Mouse (Mus musculus): ENCODE results near the gene Klhl26. TPM values are rescaled to one million over a fixed set of nuclear protein-coding genes. Genes with fewer than 3 reads are reported as not detected.

Klhl26 gene
- polyA plus RNA-seq, 1 experiment from 2014 or later: 18.5 TPM

GRCm38 (mm10) chr8:70509281-70509952, 32.6 kb upstream of the Klhl26 start:
- 19% methylated on average over 25 of the region's 25 CpGs for WGBS
- no peaks in the 10 kb centered on the region for H3K9me3 ChIP-seq
- ATAC-seq (ENCODE audit: low FRiP score, low read depth): no peak
- H3K36me3 ChIP-seq: peaks cover 45% of the 10 kb centered on the region
- H3K4me1 ChIP-seq: peaks cover 38% of the 10 kb centered on the region
- H3K4me3 ChIP-seq: peak overlapping the region; percentile 97
- H3K27ac ChIP-seq (replicated peaks): peak overlapping the region; percentile 95; the same call in 1 of the 2 replicates
- H3K9ac ChIP-seq (replicated peaks): peak overlapping the region; percentile 98
- H3K4me2 ChIP-seq (replicated peaks): peak overlapping the region; percentile 99
- H3K27me3 ChIP-seq: peaks cover 3% of the 10 kb centered on the region

GRCm38 (mm10) chr8:70507027-70507393, 30.2 kb upstream of the Klhl26 start:
- peaks cover 31% of the 10 kb centered on the region for H3K36me3 ChIP-seq
- H3K27me3 ChIP-seq: peaks cover 28% of the 10 kb centered on the region
- H3K4me3 ChIP-seq: peak overlapping the region; percentile 77; the same call in 1 of the 2 replicates
- peaks cover 52% of the 10 kb centered on the region for H3K4me1 ChIP-seq
- 0 out of 2 replicates have a peak overlapping the region, but pooled peaks have one; percentile 21 for H3K4me2 ChIP-seq (replicated peaks)
- H3K9me3 ChIP-seq: no peaks in the 10 kb centered on the region
- ATAC-seq (ENCODE audit: low FRiP score, low read depth): no peak
- WGBS: 62% methylated on average over 5 of the region's 5 CpGs
- no peak overlapping the region for H3K9ac ChIP-seq (replicated peaks)
- H3K27ac ChIP-seq (replicated peaks): peak overlapping the region; percentile 56; the same call in 1 of the 2 replicates

GRCm38 (mm10) chr8:70506328-70507026, 29.7 kb upstream of the Klhl26 start, which contains the start of gene Rex1bd:
TSS of gene Rex1bd (minus strand) at chr8:70506752.
- peak within 1 kb of the TSS; percentile 93 for H3K27ac ChIP-seq (replicated peaks)
- peak within 1 kb of the TSS; percentile 77 for H3K4me3 ChIP-seq
- peaks cover 28% of the 10 kb centered on the region for H3K36me3 ChIP-seq
- ATAC-seq (ENCODE audit: low FRiP score, low read depth): peak; percentile 88
- WGBS: 4% methylated on average over 40 of the region's 40 CpGs
- peaks cover 33% of the 10 kb centered on the region for H3K27me3 ChIP-seq
- H3K4me2 ChIP-seq (replicated peaks): peak within 1 kb of the TSS; percentile 88
- peak within 1 kb of the TSS; percentile 87 for H3K9ac ChIP-seq (replicated peaks)
- H3K9me3 ChIP-seq: no peaks in the 10 kb centered on the region
- H3K4me1 ChIP-seq: peaks cover 51% of the 10 kb centered on the region

GRCm38 (mm10) chr8:70505698-70506327, 29.0 kb upstream of the Klhl26 start:
- peaks cover 54% of the 10 kb centered on the region for H3K4me1 ChIP-seq

GRCm38 (mm10) chr8:70504851-70505250, 28.1 kb upstream of the Klhl26 start:
- Histone ChIP-seq H3K27me3 (peaks cover 49% of the 10 kb centered on the region), H3K36me3 (peaks cover 28% of the 10 kb centered on the region), H3K27ac (replicated peaks) (no peak overlapping the region), H3K4me2 (replicated peaks) (no peak overlapping the region), H3K4me1 (peaks cover 57% of the 10 kb centered on the region), H3K4me3 (no peak overlapping the region), H3K9me3 (no peaks in the 10 kb centered on the region), H3K9ac (replicated peaks) (no peak overlapping the region)
- WGBS: 79% methylated on average over 3 of the region's 3 CpGs
- no peak for ATAC-seq (ENCODE audit: low FRiP score, low read depth)

More at GRCm38 (mm10) chr8:70505698-70506327, 29.0 kb upstream of the Klhl26 start:
- H3K36me3 ChIP-seq: peaks cover 28% of the 10 kb centered on the region
- WGBS: 34% methylated on average over 32 of the region's 32 CpGs
- H3K27me3 ChIP-seq: peaks cover 40% of the 10 kb centered on the region
- peak overlapping the region; percentile 93 for H3K27ac ChIP-seq (replicated peaks)
- H3K9me3 ChIP-seq: no peaks in the 10 kb centered on the region
- peak overlapping the region; percentile 77 for H3K4me3 ChIP-seq
- peak overlapping the region; percentile 88 for H3K4me2 ChIP-seq (replicated peaks)
- H3K9ac ChIP-seq (replicated peaks): peak overlapping the region; percentile 87
- no peak; the same call in none of the 2 replicates for ATAC-seq (ENCODE audit: low FRiP score, low read depth)

GRCm38 (mm10) chr8:70504291-70504716, 27.5 kb upstream of the Klhl26 start:
- Histone ChIP-seq H3K9me3 (no peaks in the 10 kb centered on the region), H3K36me3 (peaks cover 28% of the 10 kb centered on the region), H3K27me3 (peaks cover 55% of the 10 kb centered on the region), H3K27ac (replicated peaks) (no peak overlapping the region), H3K4me3 (no peak overlapping the region), H3K4me2 (replicated peaks) (no peak overlapping the region), H3K4me1 (peaks cover 53% of the 10 kb centered on the region), H3K9ac (replicated peaks) (no peak overlapping the region)
- no peak for ATAC-seq (ENCODE audit: low FRiP score, low read depth)
- WGBS: 64% methylated on average over 16 of the region's 16 CpGs

- no peak overlapping the region for H3K4me3 ChIP-seq
- H3K27me3 ChIP-seq: peaks cover 66% of the 10 kb centered on the region
- H3K4me1 ChIP-seq: peaks cover 43% of the 10 kb centered on the region
- 10% methylated on average over 46 of the region's 46 CpGs for WGBS
- no peak for ATAC-seq (ENCODE audit: low FRiP score, low read depth)
- no peak overlapping the region for H3K9ac ChIP-seq (replicated peaks)
- peaks cover 19% of the 10 kb centered on the region for H3K36me3 ChIP-seq
- H3K9me3 ChIP-seq: no peaks in the 10 kb centered on the region
- H3K27ac ChIP-seq (replicated peaks): no peak overlapping the region
- H3K4me2 ChIP-seq (replicated peaks): no peak overlapping the region
Measured at GRCm38 (mm10) chr8:70503062-70503750, 26.4 kb upstream of the Klhl26 start.

GRCm38 (mm10) chr8:70502540-70502939, 25.8 kb upstream of the Klhl26 start:
- no peak overlapping the region for H3K9ac ChIP-seq (replicated peaks)
- WGBS: 33% methylated on average over 12 of the region's 12 CpGs
- no peak overlapping the region for H3K27ac ChIP-seq (replicated peaks)
- peaks cover 72% of the 10 kb centered on the region for H3K27me3 ChIP-seq
- H3K4me1 ChIP-seq: peaks cover 43% of the 10 kb centered on the region
- peaks cover 13% of the 10 kb centered on the region for H3K36me3 ChIP-seq
- H3K4me3 ChIP-seq: no peak overlapping the region
- no peak overlapping the region for H3K4me2 ChIP-seq (replicated peaks)
- H3K9me3 ChIP-seq: no peaks in the 10 kb centered on the region
- no peak for ATAC-seq (ENCODE audit: low FRiP score, low read depth)

GRCm38 (mm10) chr8:70501820-70502529, 25.2 kb upstream of the Klhl26 start:
- WGBS: 10% methylated on average over 23 of the region's 23 CpGs
- peaks cover 41% of the 10 kb centered on the region for H3K4me1 ChIP-seq
- no peak overlapping the region for H3K4me3 ChIP-seq
- no peak overlapping the region for H3K4me2 ChIP-seq (replicated peaks)
- H3K9ac ChIP-seq (replicated peaks): no peak overlapping the region; the same call in 1 of the 2 replicates
- H3K27me3 ChIP-seq: peaks cover 78% of the 10 kb centered on the region
- peaks cover 7% of the 10 kb centered on the region for H3K36me3 ChIP-seq
- ATAC-seq (ENCODE audit: low FRiP score, low read depth): no peak
- no peaks in the 10 kb centered on the region for H3K9me3 ChIP-seq
- H3K27ac ChIP-seq (replicated peaks): no peak overlapping the region

GRCm38 (mm10) chr8:70500386-70501301, 23.9 kb upstream of the Klhl26 start:
- no peak overlapping the region for H3K27ac ChIP-seq (replicated peaks)
- no peak overlapping the region for H3K9ac ChIP-seq (replicated peaks)
- ATAC-seq (ENCODE audit: low FRiP score, low read depth): no peak
- peaks cover 35% of the 10 kb centered on the region for H3K4me1 ChIP-seq
- H3K4me3 ChIP-seq: peak overlapping the region; percentile 12
- H3K9me3 ChIP-seq: no peaks in the 10 kb centered on the region
- peak overlapping the region; percentile 21; the same call in 1 of the 2 replicates for H3K4me2 ChIP-seq (replicated peaks)
- WGBS: 9% methylated on average over 39 of the region's 39 CpGs
- peaks cover 91% of the 10 kb centered on the region for H3K27me3 ChIP-seq
- peaks cover 6% of the 10 kb centered on the region; the same call in 1 of the 2 replicates for H3K36me3 ChIP-seq

Measured in midbrain, embryonic 12.5 days (tissue).